Mouse (Mus musculus): ENCODE measurements around the gene Xpr1. TPM values are rescaled to one million over a fixed set of nuclear protein-coding genes. Genes with fewer than 3 reads are reported as not detected.
A peak's percentile ranks its signal among the peaks of the same experiment; 100 is the strongest.

Gene Xpr1
- total RNA-seq, 2 experiments from 2014 or later: 18.8 to 21.5 TPM

DNA sequence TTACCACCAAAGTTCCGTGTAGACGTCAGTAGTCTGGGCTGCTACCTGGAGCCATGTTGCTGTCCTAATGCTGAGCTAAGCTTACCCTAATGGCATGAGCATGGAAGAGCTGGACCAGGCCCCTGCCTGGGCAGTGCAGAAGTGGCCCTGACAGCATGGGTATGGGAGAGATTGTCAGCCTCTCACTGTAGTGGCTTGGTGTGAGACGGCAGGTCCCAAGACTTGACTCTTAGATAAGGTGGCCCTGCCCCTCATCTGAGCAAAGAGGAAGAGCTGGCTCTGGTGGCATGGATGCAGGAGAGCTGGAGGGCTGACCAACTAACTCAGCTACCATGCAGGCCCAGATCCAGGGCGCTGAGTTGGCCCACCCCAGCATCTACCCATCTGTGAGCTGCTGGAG is 79.9 kb downstream of the Xpr1 start:
- no peak for DNase-seq (ENCODE audit: low spot score in 2 of 2)

GRCm38 (mm10) chr1:155335963-155336362 is 81.3 kb downstream of the Xpr1 start:
- DNase-seq (ENCODE audit: low spot score in 2 of 2): no peak

GRCm38 (mm10) chr1:155322183-155322582 is 95.0 kb downstream of the Xpr1 start:
- no peak for DNase-seq (ENCODE audit: low spot score in 2 of 2)

- no peak for DNase-seq (ENCODE audit: low spot score in 2 of 2)
Observed at GRCm38 (mm10) chr1:155320091-155320833, 97.0 kb downstream of the Xpr1 start.

DNA sequence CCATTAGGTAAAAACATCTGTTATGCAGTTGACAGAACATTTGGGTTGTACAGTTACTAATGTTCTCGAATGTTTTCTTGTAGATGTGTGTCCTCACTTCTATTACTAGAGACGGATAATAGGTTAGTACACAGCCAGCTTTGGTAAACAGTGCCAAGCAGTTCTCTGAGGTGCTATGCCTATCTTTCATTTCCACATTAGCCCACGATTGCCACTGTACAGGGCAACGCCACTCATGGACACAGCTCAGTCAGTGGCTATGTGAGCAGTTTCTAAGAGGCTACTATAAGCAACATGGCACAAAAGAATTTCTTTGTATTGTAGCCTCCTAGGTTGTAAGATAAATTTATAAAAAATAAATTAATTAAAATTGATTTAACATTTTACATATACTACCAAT is 97.7 kb downstream of the Xpr1 start:
- no peak for DNase-seq (ENCODE audit: low spot score in 2 of 2)

DNA sequence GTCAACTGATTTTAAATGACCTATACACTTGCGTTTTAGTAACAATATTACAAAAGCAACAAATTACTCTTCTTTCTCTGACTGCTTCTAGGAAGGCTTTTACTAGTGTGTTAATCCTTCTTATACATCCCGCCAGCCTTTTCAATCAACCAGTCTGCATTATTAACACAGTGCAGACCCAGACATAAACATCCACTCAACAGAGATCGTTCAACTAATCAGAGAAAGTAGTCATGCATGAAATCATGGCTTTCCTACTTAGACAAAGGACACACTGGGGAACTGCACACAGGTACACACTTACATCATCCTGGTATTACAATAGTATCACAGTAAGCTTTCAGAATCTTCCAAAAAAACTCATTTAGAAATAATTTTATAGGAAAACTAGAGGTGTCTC is 105.5 kb downstream of the Xpr1 start:
- DNase-seq (ENCODE audit: low spot score in 2 of 2): no peak

- DNase-seq (ENCODE audit: low spot score in 2 of 2): no peak
Observed at GRCm38 (mm10) chr1:155306879-155307278, 110.3 kb downstream of the Xpr1 start.

DNA sequence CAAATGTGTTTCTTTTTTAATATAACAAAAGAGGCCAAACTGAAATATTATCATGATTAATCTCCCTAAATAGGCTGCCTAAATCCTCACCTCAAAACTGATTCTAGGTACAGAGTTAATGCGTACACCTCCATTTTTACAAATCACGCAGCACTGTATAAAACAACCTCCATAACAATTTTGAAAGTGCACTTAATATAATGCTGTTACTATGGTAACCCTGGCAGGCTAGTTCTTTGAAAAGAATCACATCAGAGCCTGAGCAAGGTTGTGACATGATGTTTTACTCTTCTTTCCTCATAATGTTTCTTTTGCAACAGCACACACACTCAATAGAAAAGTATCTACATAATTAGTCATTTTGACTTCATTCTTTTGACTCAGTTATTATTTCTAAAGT is 113.8 kb downstream of the Xpr1 start:
- no peak for DNase-seq (ENCODE audit: low spot score in 2 of 2)

- no peak for DNase-seq (ENCODE audit: low spot score in 2 of 2)
Observed at GRCm38 (mm10) chr1:155297615-155298014, 119.6 kb downstream of the Xpr1 start.

DNA sequence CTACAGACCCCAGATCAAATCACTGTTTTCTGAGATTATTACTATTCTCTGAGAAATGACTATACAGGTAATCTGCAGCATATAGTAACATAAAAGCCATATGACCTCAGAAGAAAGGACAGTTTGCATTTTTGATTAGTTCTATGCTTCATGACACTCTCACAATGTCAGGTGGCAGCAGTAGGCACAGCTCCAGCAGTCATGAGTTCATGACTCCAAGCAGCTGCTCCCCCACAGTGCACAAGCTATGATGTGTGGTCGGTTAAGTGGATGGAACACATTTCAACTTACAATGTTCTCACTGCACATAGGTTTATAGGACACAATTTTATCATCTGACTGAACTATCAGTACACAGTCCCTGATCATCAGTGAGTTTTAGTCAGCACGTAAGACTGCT is 120.0 kb downstream of the Xpr1 start:
- no peak for DNase-seq (ENCODE audit: low spot score in 2 of 2)

DNA sequence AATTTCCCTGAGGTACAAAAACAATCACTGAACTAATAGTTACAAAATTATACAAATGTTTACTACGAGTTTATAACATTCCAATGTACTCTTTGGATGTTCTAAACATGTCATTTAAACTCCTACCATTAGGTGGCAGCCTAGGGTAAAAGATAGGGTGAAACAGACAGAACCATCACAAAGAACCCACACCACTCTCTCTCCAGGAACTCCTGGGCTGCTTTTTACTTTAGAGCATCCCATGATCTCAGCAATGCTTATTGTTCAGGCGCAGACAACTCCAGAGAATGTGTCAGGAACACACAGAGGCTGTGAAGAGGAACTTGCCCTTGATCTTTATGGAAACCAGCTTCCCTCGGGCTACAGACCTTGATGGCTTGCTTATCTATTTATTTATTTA is 123.8 kb downstream of the Xpr1 start:
- no peak for DNase-seq (ENCODE audit: low spot score in 2 of 2)

GRCm38 (mm10) chr1:155289411-155289810 is 127.8 kb downstream of the Xpr1 start:
- no peak for DNase-seq (ENCODE audit: low spot score in 2 of 2)

DNA sequence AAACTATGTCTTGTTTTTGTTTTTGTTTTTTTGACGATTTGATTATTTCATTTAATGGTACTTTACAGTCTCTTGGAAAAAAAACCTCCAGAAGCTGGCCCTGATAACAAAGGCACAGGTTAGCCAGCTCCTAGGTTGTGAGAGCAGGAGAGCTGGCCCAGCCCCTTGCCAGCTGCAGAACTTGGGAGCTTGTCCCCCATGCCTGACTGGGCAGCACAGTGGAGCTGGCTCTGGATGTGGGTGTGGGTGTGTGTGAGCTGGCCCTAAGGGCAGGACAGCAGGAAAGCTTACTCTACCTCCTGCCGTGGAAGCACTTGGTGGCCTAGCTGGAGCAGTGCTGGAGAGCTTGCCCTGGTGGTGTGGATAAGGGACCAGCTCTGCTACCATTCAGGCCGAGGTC is 129.2 kb downstream of the Xpr1 start:
- DNase-seq (ENCODE audit: low spot score in 2 of 2): no peak

DNA sequence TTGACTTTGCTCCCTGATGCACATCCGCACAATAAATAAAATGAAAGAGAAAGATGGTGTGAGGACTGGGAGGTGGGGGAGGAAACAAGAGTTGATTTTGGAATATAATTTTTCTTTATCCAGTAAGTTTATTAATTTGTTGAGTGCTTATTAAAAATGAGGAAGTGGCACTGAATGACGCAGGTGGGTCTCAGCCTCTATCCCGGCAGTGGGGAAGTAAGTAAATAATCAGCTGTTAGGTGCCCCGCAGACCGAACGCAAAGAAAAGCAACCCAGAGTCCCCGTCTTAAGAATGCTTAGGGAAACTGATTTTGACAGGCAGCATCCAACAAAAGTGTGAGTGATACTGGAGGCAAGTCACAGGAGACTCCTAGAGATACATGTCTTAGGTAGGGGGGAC is 133.4 kb downstream of the Xpr1 start:
- DNase-seq (ENCODE audit: low spot score in 2 of 2): no peak

- peak; percentile 46 to 63 for DNase-seq (ENCODE audit: low spot score in 2 of 2)
Observed at GRCm38 (mm10) chr1:155281003-155281793, 136.0 kb downstream of the Xpr1 start.

DNA sequence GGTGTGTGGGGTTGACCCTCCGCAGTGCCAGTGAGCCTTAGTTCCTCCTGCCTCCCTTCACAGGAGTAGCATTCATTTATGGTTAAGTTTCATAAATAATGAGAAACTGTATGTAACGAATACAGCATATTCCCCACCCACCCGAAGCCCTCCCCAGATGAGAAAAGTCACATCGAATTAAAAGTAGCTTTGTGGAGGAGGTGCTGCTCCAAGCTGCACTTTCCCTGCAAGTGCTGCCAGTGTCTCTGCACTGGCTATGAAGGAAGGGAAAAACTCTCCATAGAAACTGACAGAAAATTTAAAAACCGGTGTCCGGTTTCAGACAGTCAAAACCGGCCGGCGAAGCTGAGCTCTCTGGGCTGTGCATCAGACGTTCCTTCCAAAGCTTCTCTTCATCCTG is 136.9 kb downstream of the Xpr1 start:
- DNase-seq (ENCODE audit: low spot score in 2 of 2): no peak

- DNase-seq (ENCODE audit: low spot score in 2 of 2): no peak
Observed at GRCm38 (mm10) chr1:155276381-155277033, 140.7 kb downstream of the Xpr1 start.

DNA sequence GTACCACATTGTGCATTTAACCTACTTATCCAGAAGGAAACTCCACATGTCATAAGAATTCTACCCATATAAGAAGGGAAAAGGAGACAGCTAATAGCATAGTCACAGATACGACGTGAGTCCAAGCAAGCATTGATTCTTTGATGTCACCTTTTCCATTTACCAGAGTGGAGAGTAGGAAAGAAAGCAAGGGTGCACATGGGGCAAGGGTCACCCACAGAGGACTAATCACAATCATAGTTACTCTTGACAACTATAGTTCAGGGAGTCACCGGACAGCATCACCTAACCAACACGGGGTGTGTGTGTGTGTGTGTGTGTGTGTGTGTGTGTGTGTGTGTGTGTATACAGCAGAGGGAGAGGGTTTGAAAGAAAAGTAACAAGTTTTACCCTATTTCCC is 141.4 kb downstream of the Xpr1 start:
- no peak for DNase-seq (ENCODE audit: low spot score in 2 of 2)

GRCm38 (mm10) chr1:155274976-155275375 is 142.2 kb downstream of the Xpr1 start:
- DNase-seq (ENCODE audit: low spot score in 2 of 2): no peak

DNA sequence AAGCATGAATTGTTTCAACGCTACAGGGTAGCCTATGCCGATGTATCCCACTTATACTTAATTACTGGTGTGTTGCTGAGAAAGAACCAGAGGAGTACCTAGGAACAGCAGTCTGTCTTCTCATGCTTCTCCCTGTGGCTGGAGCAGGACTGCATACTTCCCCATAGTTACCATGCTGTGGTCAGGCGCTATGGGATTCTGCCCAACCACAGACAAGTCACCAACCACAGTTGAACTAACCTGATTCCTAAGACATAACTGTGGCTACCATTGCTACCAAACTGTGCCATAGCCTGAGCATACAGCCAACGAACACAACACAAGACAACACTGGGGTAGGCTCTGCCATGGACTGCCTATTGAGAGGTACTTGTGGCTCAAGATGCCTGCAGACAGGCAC is 144.3 kb downstream of the Xpr1 start:
- no peak for DNase-seq (ENCODE audit: low spot score in 2 of 2)

DNA sequence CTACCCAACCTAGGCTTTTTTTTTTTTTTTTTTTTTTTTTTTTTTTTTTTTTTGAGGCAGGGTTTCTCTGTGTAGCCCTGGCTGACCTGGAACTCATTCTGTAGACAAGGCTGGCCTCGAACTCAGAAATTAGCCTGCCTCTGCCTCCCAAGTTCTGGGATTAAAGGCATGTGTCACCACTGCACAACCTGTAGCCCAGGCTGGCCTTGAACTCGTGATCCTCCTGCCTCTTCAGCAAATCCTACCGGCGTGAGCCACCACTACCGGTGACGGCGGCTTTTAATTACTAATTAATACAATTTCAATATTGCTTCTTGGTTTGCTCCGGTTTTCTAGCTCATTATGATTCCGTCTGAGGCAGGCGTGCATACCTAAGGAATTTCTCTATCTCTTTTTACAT is 154.7 kb downstream of the Xpr1 start:
- DNase-seq (ENCODE audit: low spot score in 2 of 2): peak in 1 of 2 experiments; percentile 12

- DNase-seq (ENCODE audit: low spot score in 2 of 2): no peak
Observed at GRCm38 (mm10) chr1:155254309-155254708, 162.9 kb downstream of the Xpr1 start.
